Mouse (Mus musculus) kidney, embryonic 16.5 days (tissue): ENCODE measurements around the gene Il12rb1. TPM values are rescaled to one million over a fixed set of nuclear protein-coding genes. Genes with fewer than 3 reads are reported as not detected.

Source experiments
- ATAC-seq: fragments of 200-750 bp; cut with Nextera tagmentation; 2 replicates; pipeline ENCODE4 v1.8.0; 2017; ENCODE audit warnings: moderate TSS enrichment; ENCODE audit not compliant: low FRiP score, low TSS enrichment
- H3K27ac ChIP-seq: fragments of 300-500 bp; sonication (generic); 2 replicates; pipeline ENCODE4 v1.5.1; 2014; ENCODE audit warnings: low read length
- H3K27me3 ChIP-seq: fragments of 300-500 bp; sonication (generic); 2 replicates; pipeline ENCODE4 v1.6.1; 2014; ENCODE audit warnings: low read length, control low read depth, mixed read lengths; ENCODE audit not compliant: insufficient read depth
- H3K36me3 ChIP-seq: fragments of 300-500 bp; sonication (generic); 2 replicates; pipeline ENCODE4 v1.6.1; 2014; ENCODE audit warnings: low read length, control low read depth, mixed read lengths; ENCODE audit not compliant: insufficient read depth
- H3K4me1 ChIP-seq: fragments of 300-500 bp; sonication (generic); 2 replicates; pipeline ENCODE4 v1.6.1; 2014; ENCODE audit warnings: low read length, control low read depth, mixed read lengths; ENCODE audit not compliant: insufficient read depth
- H3K4me2 ChIP-seq: fragments of 300-500 bp; sonication (generic); replicated peaks from 2 replicates; pipeline ENCODE4 v1.6.1; 2014; ENCODE audit warnings: low read depth, low read length
- H3K4me3 ChIP-seq: fragments of 300-500 bp; sonication (generic); 2 replicates; pipeline ENCODE4 v1.5.1; 2014; ENCODE audit warnings: mild to moderate bottlenecking, low read length
- H3K9ac ChIP-seq: fragments of 300-500 bp; sonication (generic); replicated peaks from 2 replicates; pipeline ENCODE4 v1.6.1; 2014; ENCODE audit warnings: low read length
- H3K9me3 ChIP-seq: fragments of 300-500 bp; sonication (generic); 2 replicates; pipeline ENCODE4 v1.6.1; 2016; ENCODE audit warnings: low read length, control low read depth
- WGBS: fragments of 180-500 bp; shearing (Covaris S2); extraction: QIAGEN DNeasy Blood & Tissue Kit; methylation state at CpG from one replicate; pipeline ENCODE4 v1.1.7; 2014; 5-methylcytosine and 5-hydroxymethylcytosine counted together
- polyA plus RNA-seq: library from polyadenylated mRNA; unstranded; fragments of >200 nt; fragmentation: Nextera tagmentation; extraction: Ambion mirVana; gene quantifications from 2 replicates; pipeline ENCODE4 v1.2.1, GENCODE M21; 2015

The Il12rb1 gene
- 0.05 and 0.12 TPM in 2 replicates for polyA plus RNA-seq

GRCm38 (mm10) chr8:70808239-70808638 lies at the start of gene Il12rb1:
Il12rb1 (plus strand) TSS chr8:70808449.
- H3K9ac ChIP-seq = no peak within 1 kb of the TSS
- no peaks in the 10 kb centered on the region for H3K36me3 ChIP-seq
- H3K4me1 ChIP-seq = peaks cover 18% of the 10 kb centered on the region
- H3K4me3 ChIP-seq = no peak within 1 kb of the TSS
- no peak within 1 kb of the TSS for H3K27ac ChIP-seq
- no peak within 1 kb of the TSS for H3K4me2 ChIP-seq
- ATAC-seq = no peak
- WGBS = 72% methylated on average over 5 of the region's 5 CpGs
- H3K9me3 ChIP-seq = no peaks in the 10 kb centered on the region
- peaks cover 18% of the 10 kb centered on the region for H3K27me3 ChIP-seq

- H3K4me2 ChIP-seq = no peak overlapping the region
- no peak for ATAC-seq
- no peak overlapping the region for H3K27ac ChIP-seq
- peaks cover 40% of the 10 kb centered on the region for H3K4me1 ChIP-seq
- no peaks in the 10 kb centered on the region for H3K27me3 ChIP-seq
- H3K4me3 ChIP-seq = no peak overlapping the region
- no peak overlapping the region for H3K9ac ChIP-seq
- H3K36me3 ChIP-seq = peaks cover 21% of the 10 kb centered on the region
- 58% methylated on average over 19 of the region's 19 CpGs for WGBS
- no peaks in the 10 kb centered on the region for H3K9me3 ChIP-seq
Measured at GRCm38 (mm10) chr8:70758616-70759561, 49.4 kb upstream of the Il12rb1 start.

GRCm38 (mm10) chr8:70760350-70760749 lies 47.9 kb upstream of the Il12rb1 start:
- Histone ChIP-seq H3K36me3 (peaks cover 23% of the 10 kb centered on the region), H3K27me3 (no peaks in the 10 kb centered on the region), H3K9ac (peak overlapping the region; percentile 83), H3K27ac (peak overlapping the region; percentile 73), H3K9me3 (no peaks in the 10 kb centered on the region), H3K4me1 (peaks cover 34% of the 10 kb centered on the region), H3K4me2 (peak overlapping the region; percentile 84), H3K4me3 (peak overlapping the region; percentile 73)
- WGBS = 0% methylated on average over 22 of the region's 22 CpGs
- ATAC-seq = peak; percentile 24

GRCm38 (mm10) chr8:70760775-70761406 lies 47.4 kb upstream of the Il12rb1 start, which contains the start of gene Mpv17l2:
Mpv17l2 (minus strand) TSS chr8:70760946.
- Histone ChIP-seq H3K27ac (peak within 1 kb of the TSS; percentile 80), H3K9ac (peak within 1 kb of the TSS; percentile 83), H3K27me3 (no peaks in the 10 kb centered on the region), H3K9me3 (no peaks in the 10 kb centered on the region), H3K4me3 (peak within 1 kb of the TSS; percentile 73), H3K4me2 (peak within 1 kb of the TSS; percentile 84), H3K36me3 (peaks cover 23% of the 10 kb centered on the region), H3K4me1 (peaks cover 33% of the 10 kb centered on the region)
- WGBS = under 1% methylated on average over 54 of the region's 55 CpGs
- ATAC-seq = peak; percentile 96

GRCm38 (mm10) chr8:70762118-70762517 lies 46.1 kb upstream of the Il12rb1 start:
- no peak overlapping the region for H3K27ac ChIP-seq
- no peaks in the 10 kb centered on the region for H3K9me3 ChIP-seq
- WGBS = 63% methylated on average over 1 of the region's 1 CpGs
- peaks cover 13% of the 10 kb centered on the region for H3K36me3 ChIP-seq
- peaks cover 43% of the 10 kb centered on the region for H3K4me1 ChIP-seq
- H3K9ac ChIP-seq = no peak overlapping the region
- H3K27me3 ChIP-seq = no peaks in the 10 kb centered on the region
- no peak overlapping the region for H3K4me2 ChIP-seq
- ATAC-seq = no peak
- no peak overlapping the region for H3K4me3 ChIP-seq

GRCm38 (mm10) chr8:70763354-70763753 lies 44.9 kb upstream of the Il12rb1 start:
- WGBS = 4% methylated on average over 3 of the region's 3 CpGs
- Histone ChIP-seq H3K9me3 (no peaks in the 10 kb centered on the region), H3K9ac (no peak overlapping the region), H3K4me1 (peaks cover 46% of the 10 kb centered on the region), H3K27me3 (no peaks in the 10 kb centered on the region), H3K27ac (no peak overlapping the region), H3K36me3 (peaks cover 11% of the 10 kb centered on the region), H3K4me3 (no peak overlapping the region), H3K4me2 (no peak overlapping the region)
- ATAC-seq = no peak

- H3K27me3 ChIP-seq = no peaks in the 10 kb centered on the region
- H3K4me3 ChIP-seq = no peak overlapping the region
- ATAC-seq = no peak
- peaks cover 18% of the 10 kb centered on the region for H3K36me3 ChIP-seq
- no peak overlapping the region for H3K4me2 ChIP-seq
- H3K4me1 ChIP-seq = peaks cover 39% of the 10 kb centered on the region
- no peak overlapping the region for H3K9ac ChIP-seq
- H3K9me3 ChIP-seq = no peaks in the 10 kb centered on the region
- 85% methylated on average over 8 of the region's 8 CpGs for WGBS
- no peak overlapping the region for H3K27ac ChIP-seq
Measured at GRCm38 (mm10) chr8:70764026-70764425, 44.2 kb upstream of the Il12rb1 start.

GRCm38 (mm10) chr8:70764676-70765075 lies 43.6 kb upstream of the Il12rb1 start:
- Histone ChIP-seq H3K4me2 (no peak overlapping the region), H3K9ac (no peak overlapping the region), H3K4me3 (no peak overlapping the region), H3K27ac (no peak overlapping the region), H3K4me1 (peaks cover 33% of the 10 kb centered on the region), H3K9me3 (no peaks in the 10 kb centered on the region), H3K36me3 (peaks cover 20% of the 10 kb centered on the region), H3K27me3 (no peaks in the 10 kb centered on the region)
- no peak for ATAC-seq
- 88% methylated on average over 13 of the region's 13 CpGs for WGBS

GRCm38 (mm10) chr8:70765329-70765728 lies 42.9 kb upstream of the Il12rb1 start:
- peak overlapping the region; percentile 76; the same call in 1 of the 2 replicates for H3K27ac ChIP-seq
- ATAC-seq = no peak
- WGBS = 69% methylated on average over 9 of the region's 9 CpGs

More at GRCm38 (mm10) chr8:70765329-70765728, 42.9 kb upstream of the Il12rb1 start:
- H3K4me2 ChIP-seq = peak overlapping the region; percentile 92
- H3K4me1 ChIP-seq = peaks cover 26% of the 10 kb centered on the region
- H3K4me3 ChIP-seq = peak overlapping the region; percentile 57
- no peaks in the 10 kb centered on the region for H3K27me3 ChIP-seq
- H3K9ac ChIP-seq = peak overlapping the region; percentile 70
- H3K9me3 ChIP-seq = no peaks in the 10 kb centered on the region
- H3K36me3 ChIP-seq = peaks cover 22% of the 10 kb centered on the region
